Mouse (Mus musculus) limb, embryonic 14.5 days (tissue): ENCODE data around the gene Canx. TPM values are rescaled to one million over a fixed set of nuclear protein-coding genes. Genes with fewer than 3 reads are reported as not detected.

ENCODE experiments used
- ATAC-seq: fragments of 200-750 bp; cut with Nextera tagmentation; 2 replicates; pipeline ENCODE4 v1.8.0; 2017; ENCODE audit warnings: low read depth, moderate number of reproducible peaks, moderate TSS enrichment; ENCODE audit not compliant: low FRiP score
- DNase-seq: peaks from one replicate; pipeline ENCODE4 v3.0.0-alpha.2; 2015; ENCODE audit warnings: low spot score
- H3K27ac ChIP-seq: fragments of 300-500 bp; sonication (generic); replicated peaks from 2 replicates; pipeline ENCODE4 v1.5.1; 2014; ENCODE audit warnings: low read depth, mild to moderate bottlenecking, low read length, moderate library complexity, mixed read lengths
- H3K27me3 ChIP-seq: fragments of 300-500 bp; sonication (generic); 2 replicates; pipeline ENCODE4 v1.6.1; 2014; ENCODE audit warnings: low read length, mixed read lengths; ENCODE audit not compliant: control insufficient read depth, insufficient read depth
- H3K36me3 ChIP-seq: fragments of 300-500 bp; sonication (generic); 2 replicates; pipeline ENCODE4 v1.6.1; 2014; ENCODE audit warnings: mild to moderate bottlenecking, low read length, moderate library complexity, mixed read lengths; ENCODE audit not compliant: control insufficient read depth, insufficient read depth
- H3K4me1 ChIP-seq: fragments of 300-500 bp; sonication (generic); 2 replicates; pipeline ENCODE4 v1.6.1; 2014; ENCODE audit warnings: antibody characterized with exemption, low read length, mixed read lengths; ENCODE audit not compliant: control insufficient read depth, insufficient read depth
- H3K4me2 ChIP-seq: fragments of 300-500 bp; sonication (generic); replicated peaks from 2 replicates; pipeline ENCODE4 v1.6.1; 2014; ENCODE audit warnings: low read depth, mild to moderate bottlenecking, low read length, moderate library complexity; ENCODE audit not compliant: severe bottlenecking
- H3K4me3 ChIP-seq: fragments of 300-500 bp; sonication (generic); replicated peaks from 2 replicates; pipeline ENCODE4 v1.5.1; 2014; ENCODE audit warnings: low read length
- H3K9ac ChIP-seq: fragments of 300-500 bp; sonication (generic); 2 replicates; pipeline ENCODE4 v1.6.1; 2014; ENCODE audit warnings: mild to moderate bottlenecking, low read depth, low read length, moderate library complexity; ENCODE audit not compliant: severe bottlenecking
- H3K9me3 ChIP-seq: fragments of 300-500 bp; sonication (generic); 2 replicates; pipeline ENCODE4 v1.6.1; 2016; ENCODE audit warnings: low read length; ENCODE audit not compliant: control insufficient read depth
- POLR2A ChIP-seq: fragments of 200-500 bp; IDR thresholded peaks from 2 replicates; pipeline ENCODE4 v1.8.0; 2012; ENCODE audit warnings: inconsistent platforms, mild to moderate bottlenecking, moderate library complexity, borderline replicate concordance; ENCODE audit not compliant: insufficient read depth, insufficient read length; ENCODE audit errors: extremely low read depth
- WGBS: fragments of 180-500 bp; shearing (Covaris S2); extraction: QIAGEN DNeasy Blood & Tissue Kit; methylation state at CpG from one replicate; pipeline ENCODE4 v1.1.7; 2014; 5-methylcytosine and 5-hydroxymethylcytosine counted together
- microRNA counts: library from miRNA; unstranded; fragments of <30 nt; microRNA quantifications from one replicate; lab custom pipeline; 2016
- microRNA-seq: library from miRNA; unstranded; fragments of <30 nt; microRNA quantifications from one replicate; pipeline ENCODE4, GENCODE M21; 2016
- polyA plus RNA-seq, 2 experiments: library from polyadenylated mRNA; depleted of rRNA in 1 of 2; stranded (reverse) in 1 of 2; unstranded in 1 of 2; fragments of >200 nt; fragmentation: Nextera tagmentation in 1 of 2; extraction: Ambion mirVana in 1 of 2; gene quantifications; 2 replicates each; pipeline versions ENCODE4 v1.2.1 to v1.2.3; 2012 to 2014

Canx gene
- polyA plus RNA-seq, 2 experiments, result 208 to 244 TPM

GRCm38 (mm10) chr11:50252684-50253265, 72.7 kb downstream of the Canx start:
- H3K27me3 ChIP-seq, result no peaks in the 10 kb centered on the region
- H3K27ac ChIP-seq, result 0 out of 2 replicates have a peak overlapping the region, but pooled peaks have one; percentile 20
- H3K4me3 ChIP-seq, result no peak overlapping the region
- H3K4me2 ChIP-seq, result no peak overlapping the region
- peaks cover 20% of the 10 kb centered on the region for H3K36me3 ChIP-seq
- H3K9ac ChIP-seq, result peak overlapping the region; percentile 5; the same call in 1 of the 2 replicates
- peaks cover 6% of the 10 kb centered on the region; the same call in 1 of the 2 replicates for H3K4me1 ChIP-seq
- TF ChIP-seq POLR2A, result no peak
- WGBS, result 43% methylated on average over 11 of the region's 11 CpGs
- peak; percentile 63; the same call in 1 of the 2 replicates for ATAC-seq
- DNase-seq, result no peak
- no peaks in the 10 kb centered on the region for H3K9me3 ChIP-seq

- no peak for TF ChIP-seq POLR2A
- no peak for ATAC-seq
- no peaks in the 10 kb centered on the region for H3K9me3 ChIP-seq
- H3K9ac ChIP-seq, result peak overlapping the region; percentile 5; the same call in 1 of the 2 replicates
- H3K4me1 ChIP-seq, result peaks cover 6% of the 10 kb centered on the region; the same call in 1 of the 2 replicates
- H3K4me3 ChIP-seq, result no peak overlapping the region
- H3K27ac ChIP-seq, result no peak overlapping the region
- H3K4me2 ChIP-seq, result no peak overlapping the region
- DNase-seq, result no peak
- no peaks in the 10 kb centered on the region for H3K27me3 ChIP-seq
- WGBS, result 40% methylated on average over 3 of the region's 3 CpGs
- peaks cover 14% of the 10 kb centered on the region for H3K36me3 ChIP-seq
Measured at GRCm38 (mm10) chr11:50252166-50252565, 73.3 kb downstream of the Canx start.

GRCm38 (mm10) chr11:50248473-50249171, 76.9 kb downstream of the Canx start:
- no peak for ATAC-seq
- 70% methylated on average over 7 of the region's 7 CpGs for WGBS

GRCm38 (mm10) chr11:50245269-50245668, 80.2 kb downstream of the Canx start:
- TF ChIP-seq POLR2A, result no peak
- Histone ChIP-seq H3K4me2 (no peak overlapping the region), H3K9me3 (no peaks in the 10 kb centered on the region), H3K36me3 (no peaks in the 10 kb centered on the region), H3K4me1 (no peaks in the 10 kb centered on the region), H3K4me3 (no peak overlapping the region), H3K27me3 (no peaks in the 10 kb centered on the region), H3K27ac (no peak overlapping the region), H3K9ac (no peak overlapping the region)
- no peak for ATAC-seq
- WGBS, result 74% methylated on average over 5 of the region's 5 CpGs
- DNase-seq, result no peak

More at GRCm38 (mm10) chr11:50248473-50249171, 76.9 kb downstream of the Canx start:
- Histone ChIP-seq H3K4me3 (no peak overlapping the region), H3K27me3 (no peaks in the 10 kb centered on the region), H3K9ac (no peak overlapping the region), H3K4me2 (no peak overlapping the region), H3K9me3 (no peaks in the 10 kb centered on the region), H3K36me3 (no peaks in the 10 kb centered on the region), H3K27ac (no peak overlapping the region), H3K4me1 (peaks cover 6% of the 10 kb centered on the region; the same call in 1 of the 2 replicates)
- no peak for DNase-seq
- TF ChIP-seq POLR2A, result no peak

MicroRNA genes within 50 kb of the gene (microRNA counts, 519-probe panel; counts per million panel counts)
- 2,684 counts per million, percentile 47 among the panel's probes with 10 or more counts for microRNA mmu-miR-804 (lab: Ali Mortazavi, UCI)

Small RNA genes lying within 50 kb of the gene (microRNA-seq; reads per million reads assigned to microRNA genes)
- gene Mir804, result not detected

Other genes with a start within 250 kb of the Canx start
- gene Tbc1d9b, start 194.3 kb downstream of the Canx start, polyA plus RNA-seq (2012; rRNA removed), result 44.9 and 51.5 TPM in 2 replicates
- gene Tbc1d9b, start 194.3 kb downstream of the Canx start, polyA plus RNA-seq (2014; fragmentation: Nextera tagmentation; extraction: Ambion mirVana), result 45.2 and 50.5 TPM in 2 replicates
- gene Mrnip, start 151.2 kb downstream of the Canx start, polyA plus RNA-seq (2012; rRNA removed), result 17.6 and 18.0 TPM in 2 replicates
- gene Mrnip, start 151.2 kb downstream of the Canx start, polyA plus RNA-seq (2014; fragmentation: Nextera tagmentation; extraction: Ambion mirVana), result 16.8 and 17.2 TPM in 2 replicates
- 112 and 120 TPM in 2 replicates for gene Sqstm1, start 114.8 kb downstream of the Canx start, polyA plus RNA-seq (2012; rRNA removed)
- 214 and 227 TPM in 2 replicates for gene Sqstm1, start 114.8 kb downstream of the Canx start, polyA plus RNA-seq (2014; fragmentation: Nextera tagmentation; extraction: Ambion mirVana)
- 34.5 and 45.3 TPM in 2 replicates for gene Mgat4b, start 114.8 kb downstream of the Canx start, polyA plus RNA-seq (2012; rRNA removed)
- 21.1 and 23.6 TPM in 2 replicates for gene Mgat4b, start 114.8 kb downstream of the Canx start, polyA plus RNA-seq (2014; fragmentation: Nextera tagmentation; extraction: Ambion mirVana)
- 4.0 and 7.1 TPM in 2 replicates for gene Ltc4s, start 87.1 kb downstream of the Canx start, polyA plus RNA-seq (2012; rRNA removed)
- gene Ltc4s, start 87.1 kb downstream of the Canx start, polyA plus RNA-seq (2014; fragmentation: Nextera tagmentation; extraction: Ambion mirVana), result 2.5 and 3.9 TPM in 2 replicates
- gene Maml1, start 33.4 kb downstream of the Canx start, polyA plus RNA-seq (2012; rRNA removed), result 25.2 and 30.9 TPM in 2 replicates
- 13.7 and 15.3 TPM in 2 replicates for gene Maml1, start 33.4 kb downstream of the Canx start, polyA plus RNA-seq (2014; fragmentation: Nextera tagmentation; extraction: Ambion mirVana)
- 0.16 TPM in 1 of 2 replicates, not detected in the other for gene Cby3, start 28.8 kb upstream of the Canx start, polyA plus RNA-seq (2012; rRNA removed)
- 0.47 TPM in 1 of 2 replicates, not detected in the other for gene Cby3, start 28.8 kb upstream of the Canx start, polyA plus RNA-seq (2014; fragmentation: Nextera tagmentation; extraction: Ambion mirVana)
- 769 and 778 TPM in 2 replicates for gene Hnrnph1, start 51.3 kb upstream of the Canx start, polyA plus RNA-seq (2012; rRNA removed)
- 453 and 466 TPM in 2 replicates for gene Hnrnph1, start 51.3 kb upstream of the Canx start, polyA plus RNA-seq (2014; fragmentation: Nextera tagmentation; extraction: Ambion mirVana)
- gene Rufy1, start 105.5 kb upstream of the Canx start, polyA plus RNA-seq (2012; rRNA removed), result 16.5 and 20.3 TPM in 2 replicates
- 24.9 and 26.9 TPM in 2 replicates for gene Rufy1, start 105.5 kb upstream of the Canx start, polyA plus RNA-seq (2014; fragmentation: Nextera tagmentation; extraction: Ambion mirVana)